Mouse (Mus musculus): ENCODE data around the gene Flot1. TPM values are rescaled to one million over a fixed set of nuclear protein-coding genes. Genes with fewer than 3 reads are reported as not detected.

Gene Flot1
- polyA plus RNA-seq, 1 experiment from 2014 or later = 59.9 TPM

DNA sequence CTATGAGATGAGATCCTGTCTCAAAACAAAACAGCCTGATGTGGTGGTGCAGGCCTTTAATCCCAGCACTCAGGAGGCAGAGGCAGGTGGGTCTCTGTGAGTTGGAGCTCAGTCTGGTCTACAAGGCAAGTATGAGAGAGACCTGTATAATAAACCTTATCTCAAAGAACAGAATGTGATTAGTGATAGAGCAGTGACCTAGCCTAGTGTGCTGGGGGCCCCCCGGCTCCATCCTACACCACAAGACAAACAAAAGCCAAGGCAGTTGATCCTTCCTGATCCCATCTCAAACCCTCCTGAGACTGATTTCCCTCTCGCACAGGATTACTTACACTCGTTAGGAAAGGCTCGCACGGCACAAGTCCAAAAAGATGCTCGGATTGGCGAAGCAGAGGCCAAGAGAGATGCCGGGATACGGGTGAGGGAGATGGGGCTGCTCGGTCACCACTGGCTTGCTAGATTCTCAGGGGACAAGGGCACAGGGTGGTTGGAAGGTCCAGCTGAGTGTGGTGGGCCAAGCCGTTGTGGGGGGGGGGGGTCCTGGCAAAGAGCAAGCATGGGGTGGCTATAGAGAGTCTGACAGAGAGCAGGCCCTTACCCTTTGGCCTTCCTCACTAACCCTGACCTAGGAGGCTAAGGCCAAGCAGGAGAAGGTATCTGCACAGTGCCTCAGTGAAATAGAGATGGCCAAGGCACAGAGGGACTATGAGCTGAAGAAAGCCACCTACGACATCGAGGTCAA is 2.2 kb downstream of the Flot1 start:
- Histone ChIP-seq H3K4me1 (ENCODE audit: control insufficient read depth, insufficient read depth, low read length) (peaks cover 27% of the 10 kb centered on the region), H3K4me3 (replicated peaks; ENCODE audit: low read depth, low read length) (no peak overlapping the region), H3K36me3 (ENCODE audit: control insufficient read depth, insufficient read depth, low read length) (peaks cover 39% of the 10 kb centered on the region), H3K9ac (replicated peaks; ENCODE audit: low read length) (no peak overlapping the region), H3K27me3 (ENCODE audit: control insufficient read depth, insufficient read depth, low read length) (no peaks in the 10 kb centered on the region), H3K27ac (replicated peaks; ENCODE audit: low read depth, low read length) (no peak overlapping the region), H3K9me3 (ENCODE audit: control insufficient read depth, low read length) (no peaks in the 10 kb centered on the region), H3K4me2 (ENCODE audit: low read length) (no peak overlapping the region)
- DNase-seq = no peak
- 90% methylated on average over 13 of the region's 13 CpGs for WGBS
- ATAC-seq (ENCODE audit: low FRiP score, low TSS enrichment) = no peak

DNA sequence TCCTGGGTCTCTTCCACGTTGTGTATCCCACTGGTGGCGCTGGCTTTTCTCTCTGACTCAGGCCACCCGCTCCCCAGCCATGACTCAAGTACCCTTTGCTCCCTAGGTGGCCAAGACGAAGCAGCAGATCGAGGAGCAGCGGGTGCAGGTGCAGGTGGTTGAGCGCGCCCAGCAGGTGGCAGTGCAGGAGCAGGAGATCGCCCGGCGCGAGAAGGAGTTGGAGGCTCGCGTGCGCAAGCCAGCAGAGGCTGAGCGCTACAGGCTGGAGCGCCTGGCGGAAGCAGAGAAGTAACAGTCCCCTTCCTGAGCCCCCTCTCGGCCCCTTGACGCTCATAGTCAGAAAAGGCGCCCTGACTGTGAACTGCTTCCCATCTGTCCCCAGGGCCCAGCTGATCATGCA is 6.7 kb downstream of the Flot1 start:
- peak; percentile 91 for DNase-seq
- 3% methylated on average over 21 of the region's 21 CpGs for WGBS
- H3K36me3 ChIP-seq (ENCODE audit: control insufficient read depth, insufficient read depth, low read length) = peaks cover 78% of the 10 kb centered on the region
- H3K27ac ChIP-seq (replicated peaks; ENCODE audit: low read depth, low read length) = no peak overlapping the region
- no peaks in the 10 kb centered on the region for H3K27me3 ChIP-seq (ENCODE audit: control insufficient read depth, insufficient read depth, low read length)
- no peak overlapping the region for H3K9ac ChIP-seq (replicated peaks; ENCODE audit: low read length)
- H3K4me2 ChIP-seq (ENCODE audit: low read length) = 0 out of 2 replicates have a peak overlapping the region, but pooled peaks have one; percentile 6
- peak; percentile 65; the same call in 1 of the 2 replicates for ATAC-seq (ENCODE audit: low FRiP score, low TSS enrichment)
- H3K4me3 ChIP-seq (replicated peaks; ENCODE audit: low read depth, low read length) = no peak overlapping the region
- peaks cover 11% of the 10 kb centered on the region for H3K4me1 ChIP-seq (ENCODE audit: control insufficient read depth, insufficient read depth, low read length)
- no peaks in the 10 kb centered on the region for H3K9me3 ChIP-seq (ENCODE audit: control insufficient read depth, low read length)

DNA sequence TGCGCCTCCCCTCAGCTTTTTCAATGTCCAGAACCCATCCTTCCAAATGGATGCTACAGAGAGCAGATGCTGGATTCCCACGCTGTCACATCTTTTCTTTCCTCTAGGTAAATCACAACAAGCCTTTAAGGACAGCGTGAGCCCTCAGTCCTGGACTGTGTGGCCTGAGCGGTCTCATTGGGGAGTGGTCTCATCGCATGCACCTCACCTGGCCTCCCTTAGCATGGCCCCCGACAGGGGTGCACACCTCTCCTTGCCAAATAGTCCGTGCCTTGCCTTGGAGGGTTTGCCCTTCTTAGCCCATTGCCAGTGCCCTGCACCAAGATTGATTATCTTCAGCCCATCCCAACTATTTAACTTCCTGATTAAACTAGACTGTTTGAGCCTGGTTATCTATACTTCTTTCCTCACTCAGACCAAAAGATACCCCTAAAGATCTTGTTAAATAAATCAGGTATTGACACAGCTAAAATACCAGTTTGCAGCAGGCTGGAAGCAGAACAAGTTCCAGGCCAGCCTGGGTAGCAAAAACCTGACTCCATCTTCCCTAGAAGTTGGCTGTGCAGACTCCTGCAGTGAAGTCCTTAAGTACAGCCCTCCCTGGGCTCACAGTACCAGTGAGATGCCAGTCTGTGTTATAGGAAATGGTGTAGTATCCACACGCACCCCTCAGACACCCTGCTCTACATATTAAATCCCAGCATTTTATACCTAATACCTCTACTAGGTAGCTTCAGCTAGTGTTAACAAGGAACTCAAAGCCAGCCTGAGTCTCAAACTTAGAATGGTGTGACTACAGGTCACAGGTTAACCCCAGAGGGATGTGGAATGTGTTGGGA is 9.6 kb downstream of the Flot1 start:
- H3K27ac ChIP-seq (replicated peaks; ENCODE audit: low read depth, low read length) = no peak overlapping the region
- H3K4me2 ChIP-seq (ENCODE audit: low read length) = no peak overlapping the region
- no peaks in the 10 kb centered on the region for H3K27me3 ChIP-seq (ENCODE audit: control insufficient read depth, insufficient read depth, low read length)
- H3K4me3 ChIP-seq (replicated peaks; ENCODE audit: low read depth, low read length) = no peak overlapping the region
- DNase-seq (no peak), ATAC-seq (ENCODE audit: low FRiP score, low TSS enrichment) (no peak)
- peaks cover 75% of the 10 kb centered on the region for H3K36me3 ChIP-seq (ENCODE audit: control insufficient read depth, insufficient read depth, low read length)
- no peaks in the 10 kb centered on the region for H3K9me3 ChIP-seq (ENCODE audit: control insufficient read depth, low read length)
- H3K4me1 ChIP-seq (ENCODE audit: control insufficient read depth, insufficient read depth, low read length) = peaks cover 24% of the 10 kb centered on the region
- WGBS = 66% methylated on average over 8 of the region's 8 CpGs
- no peak overlapping the region for H3K9ac ChIP-seq (replicated peaks; ENCODE audit: low read length)

DNA sequence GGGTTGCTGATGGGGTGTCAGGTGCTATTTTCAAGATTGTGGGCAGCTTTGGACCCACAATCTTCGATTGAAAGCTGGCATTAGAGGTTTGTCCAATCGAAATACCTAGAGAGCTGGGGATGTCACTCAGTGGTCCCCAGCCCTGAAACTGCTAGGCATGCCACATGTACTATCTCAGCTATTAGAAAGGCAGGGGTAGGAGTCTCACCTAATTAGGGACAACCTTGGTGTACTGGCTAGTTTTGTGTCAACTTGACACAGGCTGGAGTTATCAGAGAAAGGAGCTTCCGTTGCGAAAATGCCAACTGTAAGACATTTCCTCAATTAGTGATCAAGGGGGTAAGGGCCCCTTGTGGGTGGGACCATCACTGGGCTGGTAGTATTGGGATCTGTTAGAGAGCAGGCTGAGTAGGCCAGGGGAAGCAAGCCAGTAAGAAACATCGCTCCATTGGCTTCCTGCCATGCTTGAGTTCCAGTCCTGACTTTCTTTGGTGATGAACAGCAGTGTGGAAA is 10.3 kb downstream of the Flot1 start:
- ATAC-seq (ENCODE audit: low FRiP score, low TSS enrichment) (no peak), DNase-seq (no peak)
- Histone ChIP-seq H3K27me3 (ENCODE audit: control insufficient read depth, insufficient read depth, low read length) (no peaks in the 10 kb centered on the region), H3K9me3 (ENCODE audit: control insufficient read depth, low read length) (no peaks in the 10 kb centered on the region), H3K4me1 (ENCODE audit: control insufficient read depth, insufficient read depth, low read length) (peaks cover 24% of the 10 kb centered on the region), H3K27ac (replicated peaks; ENCODE audit: low read depth, low read length) (no peak overlapping the region), H3K9ac (replicated peaks; ENCODE audit: low read length) (0 out of 2 replicates have a peak overlapping the region, but pooled peaks have one; percentile 9), H3K4me2 (ENCODE audit: low read length) (peak overlapping the region; percentile 82; the same call in 1 of the 2 replicates), H3K4me3 (replicated peaks; ENCODE audit: low read depth, low read length) (no peak overlapping the region), H3K36me3 (ENCODE audit: control insufficient read depth, insufficient read depth, low read length) (peaks cover 69% of the 10 kb centered on the region)
- WGBS = 27% methylated on average over 5 of the region's 5 CpGs

DNA sequence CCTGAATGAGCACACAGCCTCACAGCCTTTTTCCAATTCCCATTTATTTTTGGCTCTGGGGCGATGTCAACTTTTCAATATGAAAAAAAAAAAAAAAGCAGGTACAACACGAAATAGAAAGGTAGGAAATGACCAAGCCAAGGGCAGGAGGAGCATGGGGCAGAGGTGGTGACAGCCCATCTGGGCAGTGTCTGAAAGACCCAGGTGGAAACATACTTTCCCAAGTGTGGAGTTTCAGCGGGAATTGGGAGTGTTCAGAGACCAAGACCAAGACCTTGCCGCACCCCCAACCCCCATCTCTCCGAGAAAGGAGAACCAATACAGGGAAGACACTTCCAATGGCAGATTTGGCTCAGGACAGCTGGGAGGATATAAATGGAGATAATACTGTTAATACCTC is 10.9 kb downstream of the Flot1 start:
- DNase-seq (no peak), ATAC-seq (ENCODE audit: low FRiP score, low TSS enrichment) (no peak)
- Histone ChIP-seq H3K4me2 (ENCODE audit: low read length) (peak overlapping the region; percentile 82), H3K9me3 (ENCODE audit: control insufficient read depth, low read length) (no peaks in the 10 kb centered on the region), H3K4me3 (replicated peaks; ENCODE audit: low read depth, low read length) (peak overlapping the region; percentile 10), H3K36me3 (ENCODE audit: control insufficient read depth, insufficient read depth, low read length) (peaks cover 64% of the 10 kb centered on the region), H3K27me3 (ENCODE audit: control insufficient read depth, insufficient read depth, low read length) (no peaks in the 10 kb centered on the region), H3K9ac (replicated peaks; ENCODE audit: low read length) (no peak overlapping the region; the same call in 1 of the 2 replicates), H3K4me1 (ENCODE audit: control insufficient read depth, insufficient read depth, low read length) (peaks cover 24% of the 10 kb centered on the region), H3K27ac (replicated peaks; ENCODE audit: low read depth, low read length) (no peak overlapping the region)
- 68% methylated on average over 5 of the region's 5 CpGs for WGBS

DNA sequence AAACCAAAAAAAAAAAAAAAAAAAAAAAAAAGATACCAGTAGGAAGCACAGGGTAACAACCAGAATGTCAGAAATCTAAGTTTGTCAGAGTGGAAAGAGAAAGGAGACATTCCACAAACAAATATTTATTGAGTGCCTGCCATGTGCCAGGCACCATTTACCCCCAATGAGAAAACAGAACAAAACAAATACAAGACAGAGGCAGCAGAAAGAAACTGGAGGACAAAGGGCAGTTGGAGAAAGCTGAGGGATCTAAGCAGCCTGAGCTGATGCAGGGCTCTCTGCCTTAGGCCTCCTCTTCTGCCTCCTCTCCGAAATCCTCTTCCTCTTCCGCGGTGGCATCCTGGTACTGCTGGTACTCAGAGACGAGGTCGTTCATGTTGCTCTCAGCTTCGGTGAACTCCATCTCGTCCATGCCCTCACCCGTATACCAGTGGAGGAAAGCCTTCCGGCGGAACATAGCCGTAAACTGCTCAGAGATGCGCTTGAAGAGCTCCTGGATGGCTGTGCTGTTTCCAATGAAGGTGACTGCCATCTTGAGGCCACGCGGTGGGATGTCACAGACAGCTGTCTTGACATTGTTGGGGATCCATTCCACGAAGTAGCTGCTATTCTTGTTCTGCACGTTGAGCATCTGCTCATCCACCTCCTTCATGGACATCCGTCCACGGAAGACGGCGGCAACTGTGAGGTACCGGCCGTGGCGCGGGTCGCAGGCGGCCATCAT is 11.8 kb downstream of the Flot1 start:
- no peaks in the 10 kb centered on the region for H3K9me3 ChIP-seq (ENCODE audit: control insufficient read depth, low read length)
- no peaks in the 10 kb centered on the region for H3K27me3 ChIP-seq (ENCODE audit: control insufficient read depth, insufficient read depth, low read length)
- H3K4me3 ChIP-seq (replicated peaks; ENCODE audit: low read depth, low read length) = peak overlapping the region; percentile 64
- H3K4me1 ChIP-seq (ENCODE audit: control insufficient read depth, insufficient read depth, low read length) = peaks cover 30% of the 10 kb centered on the region
- peak overlapping the region; percentile 82 for H3K4me2 ChIP-seq (ENCODE audit: low read length)
- H3K36me3 ChIP-seq (ENCODE audit: control insufficient read depth, insufficient read depth, low read length) = peaks cover 63% of the 10 kb centered on the region
- ATAC-seq (ENCODE audit: low FRiP score, low TSS enrichment) (no peak), DNase-seq (peak; percentile 47)
- 76% methylated on average over 26 of the region's 26 CpGs for WGBS
- peak overlapping the region; percentile 34 for H3K9ac ChIP-seq (replicated peaks; ENCODE audit: low read length)
- H3K27ac ChIP-seq (replicated peaks; ENCODE audit: low read depth, low read length) = peak overlapping the region; percentile 14; the same call in 1 of the 2 replicates

DNA sequence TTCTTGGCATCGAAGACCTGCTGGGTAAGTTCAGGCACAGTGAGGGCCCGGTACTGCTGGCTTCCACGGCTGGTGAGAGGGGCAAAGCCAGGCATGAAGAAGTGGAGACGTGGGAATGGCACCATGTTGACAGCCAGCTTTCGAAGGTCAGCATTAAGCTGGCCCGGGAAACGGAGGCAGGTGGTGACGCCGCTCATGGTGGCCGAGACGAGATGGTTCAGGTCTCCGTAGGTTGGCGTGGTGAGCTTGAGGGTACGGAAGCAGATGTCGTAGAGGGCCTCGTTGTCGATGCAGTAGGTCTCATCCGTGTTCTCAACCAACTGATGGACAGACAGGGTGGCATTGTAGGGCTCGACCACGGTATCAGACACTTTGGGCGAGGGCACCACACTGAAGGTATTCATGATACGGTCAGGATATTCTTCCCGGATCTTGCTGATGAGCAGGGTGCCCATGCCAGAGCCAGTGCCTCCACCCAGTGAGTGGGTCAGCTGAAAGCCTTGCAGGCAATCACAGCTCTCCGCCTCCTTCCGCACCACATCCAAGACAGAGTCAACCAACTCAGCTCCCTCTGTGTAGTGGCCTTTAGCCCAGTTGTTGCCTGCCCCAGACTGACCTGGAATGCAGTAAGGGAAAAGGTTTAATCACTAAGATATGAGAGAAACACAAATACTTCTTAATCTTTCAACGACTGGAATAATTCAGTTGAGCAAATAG is 12.6 kb downstream of the Flot1 start:
- WGBS = 74% methylated on average over 26 of the region's 26 CpGs
- H3K36me3 ChIP-seq (ENCODE audit: control insufficient read depth, insufficient read depth, low read length) = peaks cover 60% of the 10 kb centered on the region
- no peaks in the 10 kb centered on the region for H3K27me3 ChIP-seq (ENCODE audit: control insufficient read depth, insufficient read depth, low read length)
- ATAC-seq (ENCODE audit: low FRiP score, low TSS enrichment) = no peak
- no peaks in the 10 kb centered on the region for H3K9me3 ChIP-seq (ENCODE audit: control insufficient read depth, low read length)
- H3K9ac ChIP-seq (replicated peaks; ENCODE audit: low read length) = peak overlapping the region; percentile 97; the same call in 1 of the 2 replicates
- peak overlapping the region; percentile 64 for H3K4me3 ChIP-seq (replicated peaks; ENCODE audit: low read depth, low read length)
- peak overlapping the region; percentile 82 for H3K4me2 ChIP-seq (ENCODE audit: low read length)
- H3K27ac ChIP-seq (replicated peaks; ENCODE audit: low read depth, low read length) = no peak overlapping the region
- no peak for DNase-seq
- H3K4me1 ChIP-seq (ENCODE audit: control insufficient read depth, insufficient read depth, low read length) = peaks cover 28% of the 10 kb centered on the region
